Mouse (Mus musculus): ENCODE results near the gene Jakmip3. TPM values are rescaled to one million over a fixed set of nuclear protein-coding genes. Genes with fewer than 3 reads are reported as not detected.

The Jakmip3 gene
- polyA plus RNA-seq, 1 experiment from 2014 or later, result not detected

GRCm38 (mm10) chr7:138947741-138948140 lies 7.2 kb downstream of the Jakmip3 start:
- Histone ChIP-seq H3K4me1 (replicated peaks) (no peaks in the 10 kb centered on the region), H3K36me3 (no peaks in the 10 kb centered on the region), H3K4me2 (no peak overlapping the region), H3K27ac (no peak overlapping the region), H3K9ac (no peak overlapping the region), H3K9me3 (replicated peaks) (no peaks in the 10 kb centered on the region), H3K27me3 (peaks cover 18% of the 10 kb centered on the region), H3K4me3 (replicated peaks) (no peak overlapping the region)
- WGBS (ENCODE audit: insufficient replicate concordance), result 69% methylated on average over 8 of the region's 8 CpGs
- DNase-seq, result no peak
- no peak for ATAC-seq (ENCODE audit: low read depth)

DNA sequence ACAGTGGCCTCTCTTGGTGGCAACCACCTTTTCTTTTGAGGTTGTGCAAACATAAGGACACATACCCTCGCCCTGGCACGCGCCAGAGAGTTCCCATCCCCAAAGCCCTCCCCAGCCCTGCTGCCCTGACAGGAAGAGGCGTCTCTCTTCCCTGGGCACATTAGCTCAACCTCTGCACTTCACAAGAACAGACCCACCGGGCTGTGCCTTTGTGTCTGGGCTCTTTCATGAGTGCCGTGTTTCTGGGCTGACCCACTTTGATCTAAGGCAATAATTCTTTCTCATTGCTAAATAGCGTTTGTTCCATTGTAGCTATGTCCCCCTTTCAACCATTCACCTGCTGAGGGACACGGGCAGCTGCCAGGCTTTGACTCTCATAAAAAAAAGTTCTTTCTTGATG lies 7.8 kb downstream of the Jakmip3 start:
- no peaks in the 10 kb centered on the region for H3K9me3 ChIP-seq (replicated peaks)
- H3K4me1 ChIP-seq (replicated peaks), result no peaks in the 10 kb centered on the region
- ATAC-seq (ENCODE audit: low read depth), result no peak
- H3K27ac ChIP-seq, result no peak overlapping the region
- DNase-seq, result no peak
- no peak overlapping the region for H3K9ac ChIP-seq
- H3K27me3 ChIP-seq, result peaks cover 12% of the 10 kb centered on the region
- H3K36me3 ChIP-seq, result no peaks in the 10 kb centered on the region
- H3K4me2 ChIP-seq, result no peak overlapping the region
- whole genome bisulfite sequencing (ENCODE audit: insufficient replicate concordance), result 55% methylated on average over 8 of the region's 8 CpGs
- no peak overlapping the region for H3K4me3 ChIP-seq (replicated peaks)

DNA sequence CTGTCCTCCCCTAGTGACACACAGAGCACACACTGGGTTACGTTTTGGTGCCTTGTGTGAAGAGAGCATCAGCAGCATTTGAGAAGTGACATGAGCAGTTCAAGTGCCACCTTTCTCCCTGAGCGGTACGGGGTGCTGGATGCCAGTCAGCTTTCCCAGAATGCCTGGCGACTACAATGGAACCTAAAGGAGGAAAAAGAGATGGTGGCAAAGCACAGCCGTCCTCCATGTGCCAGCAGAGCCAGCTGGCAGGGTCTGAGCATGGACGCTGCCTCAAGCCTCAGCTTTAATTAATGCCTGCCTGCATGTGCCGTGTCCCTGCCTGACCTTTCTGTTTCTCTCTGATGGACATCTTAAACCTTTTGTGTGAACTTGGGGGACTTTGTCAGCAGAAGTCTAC lies 15.3 kb downstream of the Jakmip3 start:
- Histone ChIP-seq H3K27me3 (no peaks in the 10 kb centered on the region), H3K4me3 (replicated peaks) (no peak overlapping the region), H3K36me3 (no peaks in the 10 kb centered on the region), H3K9me3 (replicated peaks) (no peaks in the 10 kb centered on the region), H3K9ac (no peak overlapping the region), H3K27ac (no peak overlapping the region), H3K4me2 (no peak overlapping the region), H3K4me1 (replicated peaks) (no peaks in the 10 kb centered on the region)
- 69% methylated on average over 7 of the region's 7 CpGs for WGBS (ENCODE audit: insufficient replicate concordance)
- no peak for ATAC-seq (ENCODE audit: low read depth)
- no peak for DNase-seq

GRCm38 (mm10) chr7:138957106-138957505 lies 16.6 kb downstream of the Jakmip3 start:
- Histone ChIP-seq H3K4me2 (no peak overlapping the region), H3K27ac (no peak overlapping the region), H3K4me3 (replicated peaks) (no peak overlapping the region), H3K9me3 (replicated peaks) (no peaks in the 10 kb centered on the region), H3K9ac (no peak overlapping the region), H3K36me3 (no peaks in the 10 kb centered on the region), H3K27me3 (no peaks in the 10 kb centered on the region), H3K4me1 (replicated peaks) (no peaks in the 10 kb centered on the region)
- 53% methylated on average over 6 of the region's 6 CpGs for WGBS (ENCODE audit: insufficient replicate concordance)
- DNase-seq (no peak), ATAC-seq (ENCODE audit: low read depth) (no peak)

GRCm38 (mm10) chr7:138959747-138960146 lies 19.2 kb downstream of the Jakmip3 start:
- no peaks in the 10 kb centered on the region for H3K4me1 ChIP-seq (replicated peaks)
- ATAC-seq (ENCODE audit: low read depth), result no peak
- H3K4me3 ChIP-seq (replicated peaks), result no peak overlapping the region
- no peak overlapping the region for H3K4me2 ChIP-seq
- no peaks in the 10 kb centered on the region for H3K36me3 ChIP-seq
- H3K27ac ChIP-seq, result no peak overlapping the region
- 75% methylated on average over 5 of the region's 5 CpGs for WGBS (ENCODE audit: insufficient replicate concordance)
- no peaks in the 10 kb centered on the region for H3K27me3 ChIP-seq
- no peak for DNase-seq
- H3K9ac ChIP-seq, result no peak overlapping the region
- H3K9me3 ChIP-seq (replicated peaks), result no peaks in the 10 kb centered on the region

GRCm38 (mm10) chr7:138963756-138964155 lies 23.2 kb downstream of the Jakmip3 start:
- no peak overlapping the region for H3K4me3 ChIP-seq (replicated peaks)
- no peak overlapping the region for H3K27ac ChIP-seq
- 66% methylated on average over 5 of the region's 5 CpGs for WGBS (ENCODE audit: insufficient replicate concordance)
- no peaks in the 10 kb centered on the region for H3K36me3 ChIP-seq
- H3K4me1 ChIP-seq (replicated peaks), result no peaks in the 10 kb centered on the region
- no peak for ATAC-seq (ENCODE audit: low read depth)
- no peak overlapping the region for H3K4me2 ChIP-seq
- H3K27me3 ChIP-seq, result no peaks in the 10 kb centered on the region
- H3K9ac ChIP-seq, result no peak overlapping the region
- no peaks in the 10 kb centered on the region for H3K9me3 ChIP-seq (replicated peaks)
- DNase-seq, result no peak

- no peak overlapping the region for H3K9ac ChIP-seq
- H3K27ac ChIP-seq, result no peak overlapping the region
- no peaks in the 10 kb centered on the region for H3K4me1 ChIP-seq (replicated peaks)
- H3K9me3 ChIP-seq (replicated peaks), result no peaks in the 10 kb centered on the region
- no peak overlapping the region for H3K4me2 ChIP-seq
- DNase-seq (no peak), ATAC-seq (ENCODE audit: low read depth) (no peak)
- no peaks in the 10 kb centered on the region for H3K27me3 ChIP-seq
- 59% methylated on average over 13 of the region's 13 CpGs for WGBS (ENCODE audit: insufficient replicate concordance)
- no peak overlapping the region for H3K4me3 ChIP-seq (replicated peaks)
- H3K36me3 ChIP-seq, result no peaks in the 10 kb centered on the region
These were observed 27.6 kb downstream of the Jakmip3 start for GRCm38 (mm10) chr7:138968010-138968620.

DNA sequence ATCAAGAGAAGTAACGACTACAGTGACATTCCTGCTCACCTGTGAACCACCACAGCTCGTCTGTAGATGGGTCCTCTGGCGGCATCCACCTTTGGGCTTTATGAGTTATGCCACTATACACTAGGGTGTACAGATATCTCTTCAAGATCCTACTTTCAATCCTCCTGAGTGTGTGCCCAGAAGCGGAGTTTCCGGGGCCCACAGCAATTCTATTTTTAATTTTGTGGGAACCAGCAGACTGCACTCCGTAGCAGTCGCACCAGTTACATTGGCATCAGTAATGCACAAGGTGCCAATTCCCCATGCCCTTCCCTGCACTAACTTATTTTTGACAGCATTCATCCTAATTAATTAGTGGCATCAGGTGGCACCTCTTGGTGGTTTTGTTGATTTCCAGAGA lies 37.0 kb downstream of the Jakmip3 start:
- no peak for ATAC-seq (ENCODE audit: low read depth)
- WGBS (ENCODE audit: insufficient replicate concordance), result 78% methylated on average over 7 of the region's 7 CpGs
- Histone ChIP-seq H3K9me3 (replicated peaks) (no peaks in the 10 kb centered on the region), H3K4me2 (no peak overlapping the region), H3K36me3 (no peaks in the 10 kb centered on the region), H3K9ac (no peak overlapping the region), H3K4me1 (replicated peaks) (no peaks in the 10 kb centered on the region), H3K27ac (no peak overlapping the region), H3K4me3 (replicated peaks) (no peak overlapping the region), H3K27me3 (no peaks in the 10 kb centered on the region)
- DNase-seq, result no peak

- Histone ChIP-seq H3K4me3 (replicated peaks) (no peak overlapping the region), H3K27me3 (no peaks in the 10 kb centered on the region), H3K27ac (no peak overlapping the region), H3K4me2 (no peak overlapping the region), H3K36me3 (no peaks in the 10 kb centered on the region), H3K9me3 (replicated peaks) (no peaks in the 10 kb centered on the region), H3K4me1 (replicated peaks) (no peaks in the 10 kb centered on the region), H3K9ac (no peak overlapping the region)
- ATAC-seq (ENCODE audit: low read depth) (no peak), DNase-seq (no peak)
- 79% methylated on average over 6 of the region's 6 CpGs for WGBS (ENCODE audit: insufficient replicate concordance)
These were observed 44.0 kb downstream of the Jakmip3 start for GRCm38 (mm10) chr7:138984576-138984975.

DNA sequence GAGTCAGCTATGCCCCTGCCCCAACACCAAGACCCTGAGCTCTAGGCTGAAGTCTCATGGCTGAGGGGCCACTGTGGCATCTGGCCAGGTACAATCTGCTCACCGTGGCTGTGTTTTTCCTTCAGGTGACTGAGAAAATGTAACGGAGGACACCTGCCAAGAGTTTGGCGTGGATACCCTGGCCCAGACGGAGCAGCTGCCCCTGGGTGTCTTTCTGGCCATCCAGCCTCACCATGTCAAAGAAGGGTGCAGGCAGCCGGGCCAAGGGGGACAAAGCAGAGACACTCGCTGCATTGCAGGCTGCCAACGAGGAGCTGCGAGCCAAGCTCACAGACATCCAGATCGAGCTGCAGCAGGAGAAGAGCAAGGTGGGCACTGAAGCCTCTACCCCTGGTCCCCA lies 48.6 kb downstream of the Jakmip3 start:
- DNase-seq (no peak), ATAC-seq (ENCODE audit: low read depth) (no peak)
- H3K9ac ChIP-seq, result no peak overlapping the region
- H3K27ac ChIP-seq, result no peak overlapping the region
- H3K9me3 ChIP-seq (replicated peaks), result no peaks in the 10 kb centered on the region
- H3K4me1 ChIP-seq (replicated peaks), result no peaks in the 10 kb centered on the region
- H3K36me3 ChIP-seq, result no peaks in the 10 kb centered on the region
- no peaks in the 10 kb centered on the region for H3K27me3 ChIP-seq
- H3K4me3 ChIP-seq (replicated peaks), result no peak overlapping the region
- WGBS (ENCODE audit: insufficient replicate concordance), result 66% methylated on average over 9 of the region's 9 CpGs
- H3K4me2 ChIP-seq, result no peak overlapping the region

GRCm38 (mm10) chr7:139002692-139003091 lies 62.2 kb downstream of the Jakmip3 start:
- 59% methylated on average over 9 of the region's 9 CpGs for WGBS (ENCODE audit: insufficient replicate concordance)
- DNase-seq (no peak), ATAC-seq (ENCODE audit: low read depth) (no peak)
- Histone ChIP-seq H3K9ac (no peak overlapping the region), H3K4me2 (no peak overlapping the region), H3K27me3 (no peaks in the 10 kb centered on the region), H3K4me3 (replicated peaks) (no peak overlapping the region), H3K9me3 (replicated peaks) (no peaks in the 10 kb centered on the region), H3K36me3 (no peaks in the 10 kb centered on the region), H3K4me1 (replicated peaks) (no peaks in the 10 kb centered on the region), H3K27ac (no peak overlapping the region)

DNA sequence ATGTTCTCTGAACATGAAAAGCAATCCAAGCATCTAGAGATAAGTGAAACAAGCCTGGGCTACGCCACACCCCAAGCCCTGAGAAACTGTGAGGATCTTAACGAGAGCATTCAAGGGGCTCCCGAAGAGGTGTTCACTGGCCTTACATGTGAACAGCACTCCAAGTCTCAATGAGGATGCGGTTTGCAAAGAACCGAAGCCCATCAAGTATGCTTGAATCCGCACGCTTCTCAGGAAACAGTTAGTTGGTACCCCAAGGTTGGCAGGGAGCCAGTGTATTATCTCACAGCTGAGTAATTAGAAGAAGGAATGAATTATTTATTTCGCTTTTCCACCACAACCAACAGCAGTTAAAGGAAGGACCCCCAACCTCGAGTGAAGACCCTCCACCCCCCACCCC lies 62.7 kb downstream of the Jakmip3 start:
- WGBS (ENCODE audit: insufficient replicate concordance), result 63% methylated on average over 9 of the region's 9 CpGs
- H3K4me2 ChIP-seq, result no peak overlapping the region
- no peaks in the 10 kb centered on the region for H3K36me3 ChIP-seq
- no peak overlapping the region for H3K4me3 ChIP-seq (replicated peaks)
- H3K27ac ChIP-seq, result no peak overlapping the region
- no peaks in the 10 kb centered on the region for H3K27me3 ChIP-seq
- H3K4me1 ChIP-seq (replicated peaks), result no peaks in the 10 kb centered on the region
- DNase-seq, result no peak
- no peak for ATAC-seq (ENCODE audit: low read depth)
- no peaks in the 10 kb centered on the region for H3K9me3 ChIP-seq (replicated peaks)
- H3K9ac ChIP-seq, result no peak overlapping the region
